Mouse (Mus musculus) gastrocnemius, adult 2 months (tissue): ENCODE measurements at regions not wholly inside any gene's neighbourhood (a gene's known extent, or its start where the extent isn't known, plus 50 kb on each side); places are given as distances from the start of the nearest gene placed in this dataset.

Source experiments
- DNase-seq: peaks from one replicate; pipeline ENCODE4 v3.0.0; 2022
- H3K27ac ChIP-seq: fragments of 200-600 bp; 2 replicates; pipeline ENCODE4 v1.8.1; 2022; ENCODE audit warnings: mild to moderate bottlenecking
- H3K4me3 ChIP-seq: fragments of 200-600 bp; 2 replicates; pipeline ENCODE4 v1.8.1; 2022; ENCODE audit warnings: mild to moderate bottlenecking, moderate library complexity
- CTCF ChIP-seq: fragments of 200-600 bp; IDR thresholded peaks from 2 replicates; pipeline ENCODE4 v1.8.1; 2022; ENCODE audit warnings: antibody characterized with exemption, mild to moderate bottlenecking, moderate library complexity
- intact Hi-C: fragments of 180-260 bp; cut with DNase I; formaldehyde crosslinking; loops from one replicate; pipeline ENCODE4 v1.15.1; 2025

DNA sequence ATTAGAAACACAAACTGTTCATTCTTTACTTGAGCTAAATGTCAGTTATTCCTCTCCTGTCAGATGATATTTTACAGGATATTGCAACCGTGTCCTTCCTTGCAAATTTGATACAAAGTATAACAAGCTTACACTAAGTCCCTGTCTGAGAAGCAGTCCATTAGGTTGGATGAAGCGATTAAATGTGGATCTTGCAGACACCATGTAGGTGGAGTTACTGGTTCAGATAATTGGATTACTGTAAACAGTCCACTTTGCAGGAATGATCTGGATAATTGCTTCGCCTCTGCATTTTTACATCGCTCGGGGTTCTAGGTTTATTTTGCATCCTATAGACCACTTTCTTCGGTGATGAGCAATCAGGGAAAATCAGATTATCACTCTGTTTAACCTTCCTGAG lies 126.2 kb downstream of the Mbl2 start:
- TF ChIP-seq CTCF: no peak
- Histone ChIP-seq H3K4me3 (no peak overlapping the region), H3K27ac (no peak overlapping the region)
- no peak for DNase-seq
- intact Hi-C loops: no loop called here

DNA sequence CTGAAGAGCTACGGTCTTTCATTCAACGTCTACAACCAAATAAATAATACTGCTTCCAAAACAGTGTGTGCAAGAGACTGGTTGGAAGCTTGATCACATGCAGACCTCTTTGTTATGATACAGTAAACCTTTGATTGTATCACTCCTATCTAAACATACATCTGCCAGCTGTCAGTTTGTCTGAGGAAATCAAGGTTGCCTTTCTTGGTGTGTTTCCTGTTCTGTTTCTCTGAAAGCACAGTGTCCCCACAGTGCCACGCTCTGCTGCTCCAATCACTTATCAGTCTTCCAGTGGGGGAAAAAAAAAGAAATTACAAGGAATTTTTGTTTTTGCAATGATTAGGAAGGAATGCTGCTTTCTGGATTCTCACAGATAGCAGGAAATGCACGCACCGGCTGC lies 139.2 kb downstream of the Mbl2 start:
- Histone ChIP-seq H3K4me3 (no peak overlapping the region), H3K27ac (no peak overlapping the region)
- intact Hi-C loops: no loop called here
- no peak for DNase-seq
- TF ChIP-seq CTCF: no peak

DNA sequence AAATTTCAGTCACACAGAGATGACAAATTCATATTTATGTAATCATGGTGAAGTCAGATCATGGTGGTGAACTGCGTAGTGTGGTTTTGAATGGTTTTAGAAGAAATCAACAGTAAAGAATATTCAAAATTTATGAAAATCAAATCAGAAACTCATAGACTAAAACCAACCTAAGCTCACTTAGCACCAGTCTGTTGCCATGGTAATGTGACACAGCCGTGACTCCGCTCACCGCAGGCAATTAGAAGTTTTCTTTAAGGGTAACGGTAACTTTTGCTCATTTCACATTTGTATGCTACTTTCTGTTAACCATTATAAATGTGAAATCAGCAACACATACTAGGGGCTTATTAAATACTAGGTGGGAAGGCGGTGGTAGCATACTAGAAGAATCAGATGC lies 147.0 kb downstream of the Mbl2 start:
- no peak overlapping the region for H3K4me3 ChIP-seq
- intact Hi-C loops: no loop called here
- no peak for DNase-seq
- no peak for TF ChIP-seq CTCF
- no peak overlapping the region for H3K27ac ChIP-seq

DNA sequence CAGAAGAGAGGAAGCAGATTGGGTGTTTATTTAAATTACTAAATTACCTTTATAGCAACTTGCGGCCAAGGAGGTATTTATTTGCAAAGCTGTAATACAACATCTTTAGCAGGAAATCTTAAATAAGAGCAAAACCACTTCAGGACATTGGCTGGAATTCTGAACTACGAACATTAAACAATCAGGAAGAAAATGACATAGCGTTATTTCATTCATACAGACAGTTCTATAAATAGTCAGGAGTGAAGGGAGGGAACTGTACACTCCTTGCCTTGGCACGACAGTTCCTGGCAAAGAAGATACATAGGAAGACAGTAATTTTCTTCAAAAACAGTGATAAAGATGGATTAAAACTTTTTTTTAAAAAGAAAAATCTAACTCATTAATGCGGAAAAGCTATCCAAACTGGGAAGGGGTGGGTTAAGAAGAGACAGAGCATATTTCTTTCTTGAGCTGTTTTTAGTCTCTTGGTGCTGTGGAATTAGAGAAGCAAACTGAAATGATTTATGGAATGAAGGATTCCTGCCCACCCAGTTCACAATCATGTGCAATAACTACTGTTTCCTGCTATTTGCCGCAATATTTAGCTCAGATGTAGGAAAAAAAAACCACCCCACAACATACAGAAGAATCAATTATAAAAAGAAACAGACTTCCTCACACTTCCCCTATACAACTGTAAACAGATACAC lies 147.9 kb downstream of the Mbl2 start:
- intact Hi-C loops: no loop called here
- no peak overlapping the region for H3K4me3 ChIP-seq
- no peak for TF ChIP-seq CTCF
- no peak overlapping the region for H3K27ac ChIP-seq
- no peak for DNase-seq

DNA sequence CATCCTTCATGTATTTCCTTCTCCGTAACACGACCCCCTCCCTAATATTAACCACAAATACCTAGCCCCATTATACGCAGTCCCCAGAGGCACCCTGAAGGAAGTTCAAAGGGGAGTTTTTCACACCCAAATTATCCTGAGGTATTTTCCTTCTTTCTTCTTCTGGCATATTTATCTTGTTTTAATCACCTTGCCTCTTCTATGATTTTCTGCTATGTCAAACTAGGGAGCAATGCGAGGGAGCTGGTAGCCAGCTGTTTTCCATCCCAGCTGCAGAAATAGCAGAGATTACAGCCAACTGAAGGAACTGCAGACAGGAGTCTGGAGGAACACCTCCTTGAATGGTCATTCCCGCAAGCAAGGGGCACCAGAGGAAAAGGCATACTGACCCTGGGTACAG lies 155.7 kb downstream of the Dkk1 start:
- H3K27ac ChIP-seq: no peak overlapping the region
- DNase-seq: no peak
- no peak for TF ChIP-seq CTCF
- intact Hi-C loops: no loop called here
- H3K4me3 ChIP-seq: no peak overlapping the region

DNA sequence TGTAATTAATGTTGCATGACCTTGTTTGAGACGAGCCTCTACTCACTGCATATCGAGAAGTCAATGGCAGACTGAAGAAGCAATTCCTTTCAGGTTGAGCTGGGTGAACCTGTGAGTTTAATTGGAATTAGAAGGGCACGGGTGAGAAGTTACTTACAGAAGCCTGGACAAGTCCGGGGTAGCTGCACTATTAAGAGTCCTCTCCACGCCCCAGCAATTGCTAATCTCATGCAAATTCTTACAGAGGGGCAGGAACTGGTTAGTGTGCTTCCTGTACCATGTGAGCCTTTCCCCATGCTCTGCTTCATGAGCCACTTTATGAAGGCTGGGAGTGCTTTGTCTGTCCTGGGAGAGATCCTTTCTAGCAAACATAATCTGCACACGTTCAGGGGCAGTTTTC lies 142.5 kb downstream of the Dkk1 start:
- no peak for DNase-seq
- intact Hi-C loops: no loop called here
- no peak for TF ChIP-seq CTCF
- H3K4me3 ChIP-seq: no peak overlapping the region
- no peak overlapping the region for H3K27ac ChIP-seq

DNA sequence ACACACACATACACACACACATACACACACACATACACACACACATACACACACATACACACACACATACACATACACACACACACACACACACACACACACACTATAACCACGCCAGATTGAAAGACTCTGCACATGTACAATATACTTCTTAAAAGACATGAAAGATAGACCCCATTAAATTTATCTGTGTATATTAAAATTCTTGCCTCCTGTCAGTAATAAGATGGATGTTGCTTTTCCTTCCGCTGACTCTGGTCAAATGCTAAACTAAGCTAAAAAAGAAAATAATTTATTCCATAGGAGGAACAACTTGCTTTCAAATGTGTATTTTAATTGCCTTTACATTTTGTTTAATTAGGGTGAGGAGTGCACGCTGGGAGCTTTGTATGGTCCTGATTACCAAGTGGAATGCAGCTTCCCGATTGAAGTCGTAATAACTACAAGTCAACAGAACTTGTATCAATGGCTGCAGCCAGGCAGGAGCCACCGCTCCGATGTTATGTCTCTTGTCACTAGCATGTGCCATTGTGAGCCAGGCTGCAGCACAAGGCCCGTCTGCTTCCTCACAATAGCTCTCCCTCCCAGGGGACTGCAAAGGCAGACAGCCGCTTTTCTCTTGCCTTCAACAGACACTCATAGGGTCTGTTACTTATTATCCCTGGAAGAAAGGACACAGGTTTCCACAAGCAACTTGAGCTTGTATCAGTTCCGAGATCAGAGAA lies 129.7 kb downstream of the Dkk1 start:
- Histone ChIP-seq H3K27ac (no peak overlapping the region), H3K4me3 (no peak overlapping the region)
- no peak for TF ChIP-seq CTCF
- DNase-seq: no peak
- intact Hi-C loops: no loop called here

DNA sequence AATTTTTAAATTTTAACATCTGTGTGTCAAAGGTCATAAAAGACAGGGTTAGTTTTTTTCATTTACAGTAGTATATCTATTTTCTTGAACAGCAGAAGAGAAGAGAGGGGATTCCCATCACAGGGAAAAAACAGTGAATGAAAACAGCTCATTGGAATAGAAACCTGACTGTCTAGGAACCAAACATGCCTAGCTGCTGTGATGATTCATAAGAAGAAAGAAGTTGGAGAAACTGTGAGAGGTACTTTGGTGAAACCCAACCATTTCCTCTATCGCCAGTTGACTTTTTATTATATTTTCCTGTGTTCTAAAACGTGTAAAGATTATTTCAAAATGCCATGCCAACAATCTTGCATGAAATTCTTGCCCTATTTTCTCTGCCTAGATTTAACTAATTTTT lies 123.8 kb downstream of the Dkk1 start:
- H3K4me3 ChIP-seq: no peak overlapping the region
- intact Hi-C loops: loop anchor here (5.0 kb wide), 1 partner anchor 127 kb away; no protein-coding TSS in a partner anchor
- no peak for DNase-seq
- no peak for TF ChIP-seq CTCF
- H3K27ac ChIP-seq: no peak overlapping the region

DNA sequence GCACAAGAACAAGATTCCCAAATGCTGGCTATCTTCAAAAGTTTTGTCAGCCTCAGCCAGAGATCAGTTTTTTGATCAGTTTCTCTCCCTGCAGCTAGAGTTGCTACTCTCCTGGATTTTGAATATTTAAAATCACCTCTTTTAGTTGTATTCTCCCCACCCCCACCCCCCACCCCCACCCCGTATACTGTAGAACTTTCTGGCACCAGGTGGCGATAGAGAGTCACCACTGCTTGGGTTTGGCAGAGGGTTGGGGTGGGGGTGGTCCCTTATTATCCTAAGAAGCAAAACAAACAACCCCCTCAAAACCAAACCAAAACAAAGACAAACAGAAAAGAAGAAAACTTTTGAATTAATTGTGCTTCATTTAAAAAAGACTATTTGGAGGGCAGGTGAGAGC lies 122.0 kb downstream of the Dkk1 start:
- peak; percentile 45 for TF ChIP-seq CTCF
- H3K27ac ChIP-seq: no peak overlapping the region
- intact Hi-C loops: loop anchor here (5.0 kb wide), 1 partner anchor 125 kb away; no protein-coding TSS in a partner anchor
- H3K4me3 ChIP-seq: no peak overlapping the region
- peak; percentile 18 for DNase-seq

DNA sequence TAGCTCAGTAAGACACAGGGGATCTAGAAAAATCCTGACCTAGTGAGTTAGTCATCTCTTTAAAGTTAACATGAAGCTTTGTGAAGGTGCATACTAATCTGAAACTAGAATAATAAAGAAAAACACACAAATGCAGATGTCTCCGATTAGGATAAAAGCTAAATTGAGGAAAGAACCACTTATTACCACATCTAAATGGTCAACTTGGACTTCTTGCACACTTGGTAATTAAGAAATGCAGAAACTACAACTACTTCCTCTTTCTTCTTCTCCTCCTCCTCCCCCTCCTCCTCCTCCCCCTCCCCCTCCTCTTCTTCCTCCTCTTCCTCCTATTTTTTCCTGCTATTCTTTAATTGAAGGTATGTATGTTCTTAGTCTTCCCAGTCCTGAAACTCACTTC lies 116.3 kb downstream of the Dkk1 start:
- intact Hi-C loops: no loop called here
- H3K4me3 ChIP-seq: no peak overlapping the region
- TF ChIP-seq CTCF: no peak

DNA sequence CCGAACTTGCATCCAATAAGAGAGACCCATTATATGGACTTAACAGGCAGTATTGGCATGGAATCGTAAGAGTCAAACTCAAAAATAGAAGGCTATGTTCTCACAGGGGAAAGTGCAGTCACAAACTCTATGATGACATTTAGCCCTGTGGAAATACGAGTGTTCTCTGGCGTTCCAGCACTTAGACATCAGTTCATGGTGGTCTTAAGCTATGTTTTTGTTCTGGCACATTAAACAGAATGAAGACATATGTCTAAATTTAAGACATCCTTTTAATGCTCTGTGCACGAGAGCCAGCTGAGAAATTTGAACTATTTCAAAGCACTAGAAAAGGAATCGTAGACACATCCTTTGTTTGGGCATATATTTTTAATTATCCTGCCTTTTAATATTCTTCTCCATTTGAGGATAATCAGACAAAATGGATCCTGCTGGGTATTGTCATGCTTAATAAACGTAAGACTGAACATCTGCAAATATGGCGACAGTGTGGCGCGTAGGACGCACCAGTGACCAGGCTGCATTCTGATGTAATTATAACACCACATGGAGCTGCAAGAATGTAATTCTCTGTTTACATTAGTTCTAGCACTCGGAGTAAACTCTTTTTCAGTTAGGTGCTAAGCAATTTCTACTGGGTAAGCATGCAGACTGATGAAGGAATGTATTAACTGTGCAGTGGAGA lies 114.3 kb downstream of the Dkk1 start:
- intact Hi-C loops: no loop called here
- Histone ChIP-seq H3K27ac (no peak overlapping the region), H3K4me3 (no peak overlapping the region)
- no peak for DNase-seq
- no peak for TF ChIP-seq CTCF

More for the DNA sequence above, 116.3 kb downstream of the Dkk1 start:
- DNase-seq: no peak
- no peak overlapping the region for H3K27ac ChIP-seq

DNA sequence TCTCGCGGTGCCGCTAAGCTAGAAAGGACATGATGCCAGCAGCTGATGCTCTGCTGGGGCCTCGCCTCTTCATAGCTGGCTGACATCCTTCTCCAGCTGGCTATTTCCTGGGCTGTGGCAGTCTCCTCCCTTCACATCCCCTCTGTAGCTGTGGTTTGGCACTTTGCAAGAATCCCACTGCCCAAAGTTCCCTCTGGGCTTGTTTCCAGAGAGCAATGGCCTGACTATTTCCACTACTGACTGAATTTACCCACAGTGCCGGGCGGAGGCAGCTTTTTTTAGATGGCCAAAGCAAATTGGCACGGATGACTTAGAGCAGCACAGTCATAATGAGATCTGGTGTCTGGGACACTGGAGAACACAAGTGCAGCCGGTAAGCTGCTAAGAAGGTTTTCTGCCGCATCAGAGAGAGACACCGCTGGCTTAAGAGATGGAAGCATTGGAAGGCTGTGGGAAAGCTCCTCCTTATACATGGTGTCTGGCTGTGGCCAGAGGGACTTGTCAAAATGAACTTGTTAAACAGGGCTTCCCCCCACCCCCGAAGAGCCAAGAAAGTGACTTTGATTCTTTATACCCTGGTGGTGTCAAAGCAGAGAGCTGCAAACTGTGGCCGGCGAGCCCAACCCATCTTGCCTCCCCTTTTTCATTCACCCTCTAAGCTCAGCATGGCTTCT lies 98.5 kb downstream of the Dkk1 start:
- no peak for TF ChIP-seq CTCF
- Histone ChIP-seq H3K27ac (no peak overlapping the region), H3K4me3 (0 out of 2 replicates have a peak overlapping the region, but pooled peaks have one; percentile 5)
- intact Hi-C loops: no loop called here
- DNase-seq: peak; percentile 35

DNA sequence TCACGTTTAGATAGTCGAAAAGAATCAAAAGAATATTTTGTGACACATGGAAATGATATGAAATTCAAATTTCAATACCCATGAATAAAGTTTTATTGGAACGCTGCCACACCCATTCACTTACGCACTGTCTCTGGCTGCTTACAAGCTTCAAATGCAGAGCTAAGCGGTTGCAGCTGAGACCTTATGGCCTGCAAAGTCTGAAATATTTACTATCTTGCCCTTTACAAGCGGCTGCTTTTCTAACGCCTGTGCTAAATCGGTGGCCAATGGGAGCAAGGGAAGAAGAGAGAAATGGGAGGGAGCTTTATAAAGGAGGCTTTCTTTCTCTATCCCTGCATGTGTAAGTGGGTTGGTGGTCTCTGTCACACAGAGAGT lies 97.9 kb downstream of the Dkk1 start:
- no peak for DNase-seq
- no peak for TF ChIP-seq CTCF
- intact Hi-C loops: no loop called here
- H3K27ac ChIP-seq: no peak overlapping the region
- H3K4me3 ChIP-seq: 0 out of 2 replicates have a peak overlapping the region, but pooled peaks have one; percentile 5
